Mouse (Mus musculus) embryonic facial prominence, embryonic 15.5 days (tissue): ENCODE measurements around the gene Slc34a2. TPM values are rescaled to one million over a fixed set of nuclear protein-coding genes. Genes with fewer than 3 reads are reported as not detected.

Experiments
- ATAC-seq: fragments of 200-750 bp; cut with Nextera tagmentation; 2 replicates; pipeline ENCODE4 v1.8.0; 2017; ENCODE audit warnings: low read depth, moderate TSS enrichment; ENCODE audit not compliant: insufficient number of reproducible peaks, low FRiP score, low TSS enrichment
- H3K27ac ChIP-seq: fragments of 300-500 bp; sonication (generic); replicated peaks from 2 replicates; pipeline ENCODE4 v1.5.1; 2015; ENCODE audit warnings: mild to moderate bottlenecking, inconsistent platforms
- H3K27me3 ChIP-seq: fragments of 300-500 bp; sonication (generic); 2 replicates; pipeline ENCODE4 v1.6.1; 2015; ENCODE audit warnings: inconsistent platforms
- H3K36me3 ChIP-seq: fragments of 300-500 bp; sonication (generic); 2 replicates; pipeline ENCODE4 v1.6.1; 2015; ENCODE audit warnings: mild to moderate bottlenecking, inconsistent platforms
- H3K4me1 ChIP-seq: fragments of 300-500 bp; sonication (generic); 2 replicates; pipeline ENCODE4 v1.6.1; 2015; ENCODE audit warnings: inconsistent platforms
- H3K4me2 ChIP-seq: fragments of 300-500 bp; sonication (generic); replicated peaks from 2 replicates; pipeline ENCODE4 v1.6.1; 2015; ENCODE audit warnings: mild to moderate bottlenecking, inconsistent platforms
- H3K4me3 ChIP-seq: fragments of 300-500 bp; sonication (generic); replicated peaks from 2 replicates; pipeline ENCODE4 v1.5.1; 2015; ENCODE audit warnings: mild to moderate bottlenecking, inconsistent platforms
- H3K9ac ChIP-seq: fragments of 300-500 bp; sonication (generic); 2 replicates; pipeline ENCODE4 v1.6.1; 2015; ENCODE audit warnings: inconsistent platforms
- H3K9me3 ChIP-seq: fragments of 300-500 bp; sonication (generic); replicated peaks from 2 replicates; pipeline ENCODE4 v1.6.1; 2016; ENCODE audit warnings: inconsistent platforms
- WGBS: fragments of 180-500 bp; shearing (Covaris S2); methylation state at CpG from one replicate; pipeline ENCODE4 v1.1.7; 2015; 5-methylcytosine and 5-hydroxymethylcytosine counted together
- polyA plus RNA-seq: library from polyadenylated mRNA; unstranded; fragments of >200 nt; fragmentation: Nextera tagmentation; extraction: Ambion mirVana; gene quantifications from 2 replicates; pipeline ENCODE4 v1.2.1, GENCODE M21; 2015

Gene Slc34a2
- polyA plus RNA-seq, 1 experiment from 2014 or later = 1.4 TPM

DNA sequence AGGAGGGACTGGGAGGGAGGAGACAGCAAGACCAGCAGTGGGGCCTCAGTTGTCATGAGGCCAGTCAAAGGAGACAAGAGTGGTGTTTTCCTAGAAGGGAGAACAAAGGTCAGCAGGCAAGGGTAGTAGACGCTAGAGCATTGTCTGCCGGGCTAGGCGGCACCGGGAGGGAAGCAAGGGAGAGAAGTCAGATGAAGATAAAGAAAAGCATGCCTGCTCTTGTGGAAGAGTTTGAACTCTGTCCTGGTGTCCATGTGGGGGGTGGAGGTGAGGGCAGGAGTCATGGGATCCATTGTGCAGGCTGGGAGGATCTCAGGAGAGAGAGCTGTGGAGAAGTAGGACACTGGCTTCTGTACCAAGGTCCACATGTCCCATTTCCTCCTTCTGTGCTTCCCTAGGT, 40.6 kb downstream of the Slc34a2 start:
- Histone ChIP-seq H3K4me3 (no peak overlapping the region), H3K4me1 (no peaks in the 10 kb centered on the region), H3K27me3 (no peaks in the 10 kb centered on the region), H3K4me2 (no peak overlapping the region), H3K9me3 (no peaks in the 10 kb centered on the region), H3K27ac (no peak overlapping the region), H3K9ac (no peak overlapping the region), H3K36me3 (no peaks in the 10 kb centered on the region)
- no peak for ATAC-seq
- 80% methylated on average over 4 of the region's 4 CpGs for WGBS

DNA sequence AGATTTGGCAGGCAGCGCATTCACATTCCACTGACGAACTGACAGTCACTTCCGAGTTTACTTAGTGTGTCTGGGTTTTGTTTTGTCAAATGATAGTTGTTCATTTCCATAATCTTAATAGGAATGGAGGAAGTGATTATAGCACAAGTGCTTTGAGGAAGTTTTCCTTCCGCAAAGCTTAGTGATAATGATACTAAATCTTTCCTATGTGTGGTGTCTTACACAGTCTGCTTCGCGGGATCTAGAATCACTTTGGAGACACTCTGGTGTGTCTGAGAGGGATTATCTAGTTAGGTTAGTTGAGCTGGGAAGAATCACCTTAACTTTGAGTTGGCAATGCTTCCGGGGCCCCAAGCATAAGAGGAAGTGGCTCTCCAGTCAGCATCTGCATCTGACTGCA, 49.6 kb downstream of the Slc34a2 start:
- no peak overlapping the region for H3K9ac ChIP-seq

DNA sequence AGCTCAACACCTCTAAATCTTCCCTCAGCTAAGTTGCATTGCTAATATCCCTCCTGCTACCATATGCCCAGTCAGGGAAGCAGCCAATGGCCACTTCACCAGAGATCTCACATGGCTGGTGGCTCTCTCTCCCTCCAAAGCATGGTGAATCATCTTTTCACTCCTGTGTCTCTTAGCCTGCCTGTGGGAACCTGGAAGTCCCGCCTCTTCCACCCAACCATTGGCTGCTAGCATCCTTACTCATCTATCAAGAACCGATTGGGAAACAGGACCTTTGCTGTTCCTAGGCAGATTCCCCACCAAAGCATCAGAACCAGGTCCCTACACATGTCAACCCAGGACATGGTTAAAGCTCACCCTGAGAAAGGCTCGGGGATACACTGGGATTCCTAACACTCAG, 53.5 kb downstream of the Slc34a2 start:
- H3K27me3 ChIP-seq = no peaks in the 10 kb centered on the region
- 62% methylated on average over 3 of the region's 3 CpGs for WGBS
- no peak for ATAC-seq
- no peak overlapping the region for H3K27ac ChIP-seq
- H3K36me3 ChIP-seq = no peaks in the 10 kb centered on the region
- H3K4me2 ChIP-seq = no peak overlapping the region
- no peaks in the 10 kb centered on the region for H3K9me3 ChIP-seq
- no peaks in the 10 kb centered on the region for H3K4me1 ChIP-seq
- no peak overlapping the region for H3K4me3 ChIP-seq
- no peak overlapping the region for H3K9ac ChIP-seq

More for the DNA sequence above, 49.6 kb downstream of the Slc34a2 start:
- no peak overlapping the region for H3K4me3 ChIP-seq
- H3K4me1 ChIP-seq = no peaks in the 10 kb centered on the region
- no peak overlapping the region for H3K27ac ChIP-seq
- WGBS = 76% methylated on average over 7 of the region's 7 CpGs
- ATAC-seq = no peak
- H3K27me3 ChIP-seq = no peaks in the 10 kb centered on the region
- H3K4me2 ChIP-seq = no peak overlapping the region
- no peaks in the 10 kb centered on the region for H3K9me3 ChIP-seq
- H3K36me3 ChIP-seq = no peaks in the 10 kb centered on the region

DNA sequence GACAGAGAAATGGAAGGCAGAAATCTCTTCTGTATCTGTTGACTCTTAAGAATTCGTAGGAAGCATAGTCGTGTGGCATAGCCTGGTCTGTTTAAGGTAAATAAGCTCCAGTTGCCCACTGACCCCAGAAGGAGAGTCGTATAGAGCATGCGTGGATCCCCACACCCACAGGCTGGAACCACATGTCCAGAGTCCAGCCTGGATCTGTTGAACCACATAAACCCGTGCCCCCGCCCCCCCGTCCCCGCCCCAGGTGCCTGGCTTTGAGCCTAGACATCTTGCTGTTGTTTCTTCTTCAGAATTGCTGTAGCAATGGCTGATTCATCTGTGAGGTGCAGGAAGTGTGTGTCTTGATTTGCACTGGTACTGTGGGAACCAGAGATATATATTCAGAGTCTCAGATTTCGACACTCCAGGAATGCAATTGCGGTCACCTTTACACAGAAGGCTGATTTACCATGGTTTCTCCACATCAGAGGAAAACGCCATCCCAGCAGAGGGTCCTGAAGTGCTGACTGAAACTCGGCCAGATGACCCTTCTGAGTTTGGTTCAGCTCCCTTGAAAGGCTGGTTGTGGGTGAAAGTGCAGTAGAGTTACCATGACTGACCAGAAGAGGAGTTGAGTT, 64.1 kb downstream of the Slc34a2 start:
- H3K9ac ChIP-seq = no peak overlapping the region
- no peaks in the 10 kb centered on the region for H3K9me3 ChIP-seq
- no peak overlapping the region for H3K4me2 ChIP-seq
- 59% methylated on average over 12 of the region's 12 CpGs for WGBS
- H3K27ac ChIP-seq = no peak overlapping the region
- no peaks in the 10 kb centered on the region for H3K27me3 ChIP-seq
- peaks cover 4% of the 10 kb centered on the region; the same call in 1 of the 2 replicates for H3K4me1 ChIP-seq
- no peaks in the 10 kb centered on the region for H3K36me3 ChIP-seq
- ATAC-seq = peak; percentile 63; the same call in 1 of the 2 replicates
- no peak overlapping the region for H3K4me3 ChIP-seq

DNA sequence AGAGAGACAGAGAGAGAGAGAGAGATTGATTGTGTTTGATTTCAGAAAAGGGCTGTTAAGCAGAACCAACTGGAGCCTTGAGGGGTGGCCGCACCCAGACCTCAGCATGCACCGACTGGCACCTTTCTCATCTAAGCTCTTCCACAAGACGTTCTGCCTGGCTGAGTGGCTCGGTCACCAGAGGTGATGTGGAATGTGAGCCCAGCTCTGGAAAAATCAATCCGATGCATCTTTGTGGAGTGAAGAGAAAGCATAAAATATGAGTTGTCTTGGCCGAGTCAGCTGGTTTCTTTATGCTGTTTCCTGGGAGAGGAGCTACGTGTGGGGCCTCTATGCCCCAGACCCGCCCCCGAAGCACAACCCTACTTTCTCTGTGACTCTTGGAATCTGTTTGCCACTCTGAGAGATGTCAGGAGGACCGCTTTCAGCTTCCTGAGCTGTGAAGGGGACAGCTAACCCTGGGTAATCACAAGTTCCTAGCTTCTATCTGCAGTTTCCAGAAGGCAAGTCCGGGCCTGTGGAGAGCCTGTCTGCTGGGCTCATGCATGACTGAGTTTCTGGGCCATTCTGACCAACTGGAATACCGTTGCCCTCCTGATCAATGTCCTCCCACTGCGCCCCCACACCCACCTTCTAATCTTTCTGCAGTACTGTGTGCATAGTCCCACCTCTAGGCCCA, 66.4 kb downstream of the Slc34a2 start:
- Histone ChIP-seq H3K4me1 (peaks cover 4% of the 10 kb centered on the region; the same call in 1 of the 2 replicates), H3K9ac (no peak overlapping the region), H3K9me3 (no peaks in the 10 kb centered on the region), H3K36me3 (no peaks in the 10 kb centered on the region), H3K27ac (no peak overlapping the region), H3K4me2 (no peak overlapping the region), H3K4me3 (no peak overlapping the region), H3K27me3 (no peaks in the 10 kb centered on the region)
- WGBS = 54% methylated on average over 13 of the region's 13 CpGs
- no peak for ATAC-seq

DNA sequence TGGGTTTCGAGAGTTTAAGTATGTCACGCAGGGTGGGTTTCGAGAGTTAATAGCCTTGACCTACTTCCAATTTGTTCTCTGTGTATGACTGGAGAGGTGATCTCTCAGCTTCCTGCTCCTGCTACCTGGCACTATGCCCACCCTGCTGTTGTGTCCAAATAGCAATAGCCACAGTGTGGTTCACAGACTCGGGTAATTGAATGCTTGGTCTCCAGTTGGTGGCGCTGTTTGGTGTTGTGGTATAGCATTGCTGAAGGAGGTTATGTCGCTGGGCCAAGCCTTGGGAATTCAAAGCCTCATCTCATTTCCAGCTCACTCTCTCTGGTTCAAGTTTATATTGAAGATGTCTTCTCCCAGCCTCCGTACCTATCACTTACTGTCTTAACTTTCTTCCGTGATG, 67.8 kb downstream of the Slc34a2 start:
- Histone ChIP-seq H3K9me3 (no peaks in the 10 kb centered on the region), H3K4me3 (no peak overlapping the region), H3K4me1 (peaks cover 4% of the 10 kb centered on the region; the same call in 1 of the 2 replicates), H3K4me2 (no peak overlapping the region), H3K27me3 (no peaks in the 10 kb centered on the region), H3K9ac (no peak overlapping the region), H3K27ac (no peak overlapping the region), H3K36me3 (no peaks in the 10 kb centered on the region)
- 72% methylated on average over 8 of the region's 8 CpGs for WGBS
- ATAC-seq = no peak

DNA sequence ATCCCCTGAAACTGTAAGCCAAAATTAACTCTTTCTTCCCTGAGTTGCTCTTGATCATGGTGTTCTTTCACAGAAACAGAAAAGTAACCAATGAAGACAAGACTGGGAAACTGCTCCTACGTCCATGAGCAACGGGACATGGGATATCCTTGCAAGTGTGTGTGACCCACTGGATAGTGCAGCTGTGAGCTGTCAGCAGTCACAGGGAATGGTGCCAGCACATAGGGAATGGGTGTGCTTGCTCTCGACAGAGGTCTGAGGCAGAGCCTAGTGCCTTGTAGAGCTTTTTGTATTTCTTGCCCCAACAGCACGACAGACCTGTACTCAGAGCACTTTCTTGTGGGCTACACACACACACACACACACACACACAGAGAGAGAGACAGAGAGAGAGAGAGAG, 68.2 kb downstream of the Slc34a2 start:
- ATAC-seq = no peak
- no peak overlapping the region for H3K4me2 ChIP-seq
- WGBS = 73% methylated on average over 4 of the region's 4 CpGs

DNA sequence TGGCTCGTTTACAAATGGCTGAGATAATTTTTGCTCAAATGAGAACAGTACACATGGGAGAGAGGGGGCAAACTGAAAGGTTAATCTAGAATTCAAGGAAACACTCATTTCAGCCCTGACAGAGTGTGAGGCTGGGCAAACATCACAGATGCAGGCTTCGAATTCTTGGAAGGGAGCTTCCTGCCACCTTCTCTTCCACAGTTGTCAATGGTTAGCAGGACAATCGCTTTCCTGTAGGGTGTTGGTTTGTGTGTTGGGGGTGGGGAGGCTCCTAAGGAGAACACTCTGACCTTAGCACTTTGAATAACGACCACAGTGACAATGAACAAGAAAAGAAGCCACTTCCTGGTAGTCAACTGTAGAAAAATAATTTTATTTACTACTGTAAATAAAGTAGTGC, 68.8 kb downstream of the Slc34a2 start:
- Histone ChIP-seq H3K4me2 (no peak overlapping the region), H3K27me3 (no peaks in the 10 kb centered on the region), H3K4me1 (peaks cover 4% of the 10 kb centered on the region; the same call in 1 of the 2 replicates), H3K36me3 (no peaks in the 10 kb centered on the region), H3K9me3 (no peaks in the 10 kb centered on the region), H3K9ac (no peak overlapping the region), H3K27ac (no peak overlapping the region), H3K4me3 (no peak overlapping the region)
- ATAC-seq = no peak
- 48% methylated on average over 4 of the region's 4 CpGs for WGBS

More for the DNA sequence above, 68.2 kb downstream of the Slc34a2 start:
- Histone ChIP-seq H3K27me3 (no peaks in the 10 kb centered on the region), H3K9ac (no peak overlapping the region), H3K27ac (no peak overlapping the region), H3K4me3 (no peak overlapping the region), H3K4me1 (peaks cover 4% of the 10 kb centered on the region; the same call in 1 of the 2 replicates), H3K36me3 (no peaks in the 10 kb centered on the region), H3K9me3 (no peaks in the 10 kb centered on the region)

DNA sequence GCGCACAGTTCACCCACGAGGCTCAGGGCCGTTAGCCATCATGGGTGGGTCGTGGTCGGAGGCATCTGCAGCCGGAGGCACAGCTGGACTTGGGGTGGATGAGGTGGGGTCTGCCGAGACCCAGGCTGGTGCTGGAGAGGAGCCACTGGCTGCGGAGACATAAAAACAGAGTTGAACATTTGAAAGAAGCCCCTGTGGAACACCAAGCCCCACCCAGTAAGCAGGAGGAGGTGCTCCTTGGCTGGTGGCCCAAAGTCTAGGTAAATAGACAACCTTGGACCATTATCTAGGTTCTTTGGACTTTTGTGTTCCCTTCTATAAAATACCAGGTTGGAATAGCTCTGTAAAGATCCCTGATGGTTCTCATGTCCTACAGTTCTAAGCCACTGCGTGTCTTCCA, 70.1 kb downstream of the Slc34a2 start:
- no peak overlapping the region for H3K9ac ChIP-seq
- WGBS = 81% methylated on average over 9 of the region's 9 CpGs
- no peak for ATAC-seq

DNA sequence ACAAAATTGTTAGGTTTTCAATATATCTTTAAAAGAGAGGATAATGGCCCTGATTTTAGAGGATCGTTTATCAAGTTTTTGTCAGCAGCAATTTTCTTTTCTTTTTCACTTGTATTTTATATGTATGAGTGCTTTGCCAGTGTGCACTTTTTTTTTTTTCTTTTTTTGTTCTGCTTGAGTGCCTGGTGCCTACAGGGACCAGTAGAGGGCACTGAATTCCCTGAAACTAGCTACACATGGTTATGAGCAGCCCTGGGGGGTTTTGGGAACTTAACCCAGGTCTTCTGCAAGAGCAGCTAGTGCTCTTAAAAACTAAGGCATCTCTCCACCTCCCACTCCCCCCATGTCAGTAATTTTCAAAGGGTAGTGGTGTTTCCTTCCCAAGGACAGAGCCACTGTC, 70.8 kb downstream of the Slc34a2 start:
- no peaks in the 10 kb centered on the region for H3K27me3 ChIP-seq
- no peak overlapping the region for H3K9ac ChIP-seq
- ATAC-seq = no peak
- H3K36me3 ChIP-seq = no peaks in the 10 kb centered on the region
- H3K4me3 ChIP-seq = no peak overlapping the region
- WGBS = 80% methylated on average over 1 of the region's 1 CpGs
- H3K27ac ChIP-seq = no peak overlapping the region
- no peak overlapping the region for H3K4me2 ChIP-seq
- H3K9me3 ChIP-seq = no peaks in the 10 kb centered on the region
- peaks cover 4% of the 10 kb centered on the region; the same call in 1 of the 2 replicates for H3K4me1 ChIP-seq

More for the DNA sequence above, 70.1 kb downstream of the Slc34a2 start:
- Histone ChIP-seq H3K4me2 (no peak overlapping the region), H3K27ac (no peak overlapping the region), H3K4me3 (no peak overlapping the region), H3K9me3 (no peaks in the 10 kb centered on the region), H3K27me3 (no peaks in the 10 kb centered on the region), H3K4me1 (peaks cover 4% of the 10 kb centered on the region; the same call in 1 of the 2 replicates), H3K36me3 (no peaks in the 10 kb centered on the region)

DNA sequence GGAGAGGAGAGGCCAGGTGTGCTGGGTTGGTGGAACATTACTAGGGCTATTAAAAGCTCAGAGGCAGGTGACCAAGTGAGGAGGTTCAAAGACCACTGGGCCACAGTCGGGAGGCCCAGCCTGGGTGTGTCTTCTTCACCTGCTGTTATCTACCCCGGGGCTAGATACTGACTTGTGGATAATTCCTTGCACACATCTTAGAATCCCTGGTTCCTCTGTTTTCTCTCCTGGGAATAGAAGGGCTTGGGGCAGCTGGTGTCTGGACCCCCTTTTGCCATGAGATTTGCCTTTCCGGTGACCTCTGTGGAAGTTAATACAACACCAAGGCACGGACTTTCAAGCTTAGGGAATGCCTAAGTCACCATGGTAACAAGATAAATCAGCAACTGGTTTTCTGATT, 72.3 kb downstream of the Slc34a2 start:
- H3K9ac ChIP-seq = no peak overlapping the region
- H3K27ac ChIP-seq = no peak overlapping the region
- H3K27me3 ChIP-seq = no peaks in the 10 kb centered on the region
- no peaks in the 10 kb centered on the region for H3K36me3 ChIP-seq
- no peak overlapping the region for H3K4me3 ChIP-seq
- WGBS = 69% methylated on average over 4 of the region's 4 CpGs
- H3K9me3 ChIP-seq = no peaks in the 10 kb centered on the region
- no peaks in the 10 kb centered on the region for H3K4me1 ChIP-seq
- no peak for ATAC-seq
- H3K4me2 ChIP-seq = no peak overlapping the region

DNA sequence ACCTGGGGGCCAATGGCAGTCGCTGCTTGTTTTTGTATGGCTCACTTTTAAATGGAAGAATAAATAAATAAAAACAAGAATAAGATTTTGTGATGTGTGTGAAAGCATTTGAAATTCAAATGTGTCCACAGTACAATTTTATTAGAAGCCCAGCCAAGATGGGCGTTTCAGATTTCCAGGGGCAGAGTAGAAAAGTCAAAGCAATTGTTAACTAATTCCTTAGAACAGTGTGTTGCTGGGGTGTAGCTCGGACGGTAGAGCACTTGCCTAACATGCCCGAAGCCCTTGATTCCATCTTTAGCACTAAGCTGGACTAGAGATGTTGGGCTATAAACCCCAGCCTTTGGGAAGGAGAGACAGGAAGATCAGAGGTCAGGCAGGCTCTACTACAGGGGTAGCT, 73.2 kb downstream of the Slc34a2 start:
- 65% methylated on average over 5 of the region's 5 CpGs for WGBS
- Histone ChIP-seq H3K4me3 (no peak overlapping the region), H3K27me3 (no peaks in the 10 kb centered on the region), H3K9ac (no peak overlapping the region), H3K27ac (no peak overlapping the region), H3K4me1 (no peaks in the 10 kb centered on the region), H3K36me3 (no peaks in the 10 kb centered on the region), H3K4me2 (no peak overlapping the region), H3K9me3 (no peaks in the 10 kb centered on the region)
- no peak for ATAC-seq
